Mouse (Mus musculus): ENCODE data around the gene Tmigd1.

- TF ChIP-seq POLR2A (IDR thresholded peaks at IDR 0.05; ENCODE audit: borderline replicate concordance, extremely low read depth, low read depth, low read length) (peak; percentile 77), CTCF (IDR thresholded peaks at IDR 0.05; ENCODE audit: insufficient read depth, low read length) (no peak)
These were observed 43.6 kb downstream of the Tmigd1 start for GRCm38 (mm10) chr11:76945386-76946202.

Measured in lung, adult 2 months (tissue).